Mouse (Mus musculus) kidney, adult 2 months (tissue): Measurements from ENCODE around the gene Olfr645. TPM values are rescaled to one million over a fixed set of nuclear protein-coding genes. Genes with fewer than 3 reads are reported as not detected.

Experiments
- DNase-seq: peaks from one replicate; pipeline ENCODE4 v3.0.0; 2021
- H3K27ac ChIP-seq: fragments of 200-500 bp; 2 replicates; pipeline ENCODE4 v1.5.1; 2012; ENCODE audit warnings: low read depth, low read length, control low read depth, inconsistent platforms; ENCODE audit not compliant: insufficient read depth
- H3K27me3 ChIP-seq: fragments of 200-500 bp; replicated peaks from 2 replicates; pipeline ENCODE4 v1.6.1; 2012; ENCODE audit warnings: mild to moderate bottlenecking, moderate library complexity, low read length, inconsistent platforms; ENCODE audit not compliant: control insufficient read depth, insufficient read depth
- H3K36me3 ChIP-seq: fragments of 200-500 bp; 2 replicates; pipeline ENCODE4 v1.6.1; 2012; ENCODE audit warnings: mild to moderate bottlenecking, moderate library complexity, low read length, inconsistent platforms; ENCODE audit not compliant: control insufficient read depth, insufficient read depth
- H3K4me1 ChIP-seq: fragments of 200-500 bp; 2 replicates; pipeline ENCODE4 v1.6.1; 2011; ENCODE audit warnings: low read length; ENCODE audit not compliant: control insufficient read depth, insufficient read depth
- H3K4me3 ChIP-seq: fragments of 200-500 bp; 2 replicates; pipeline ENCODE4 v1.5.1; 2011; ENCODE audit warnings: mild to moderate bottlenecking, low read depth, low read length, control low read depth; ENCODE audit not compliant: insufficient read depth
- CTCF ChIP-seq: fragments of 200-500 bp; conservative IDR thresholded peaks from 2 replicates; pipeline ENCODE4 v1.5.1; 2011; ENCODE audit warnings: low read depth, mild to moderate bottlenecking, control low read depth, low read length, moderate library complexity, mixed read lengths; ENCODE audit not compliant: insufficient read depth, insufficient read length
- POLR2A ChIP-seq: fragments of 200-500 bp; IDR thresholded peaks from one replicate; pipeline ENCODE4 v1.6.1; 2011; ENCODE audit warnings: low read depth, low read length, control low read depth
- WGBS: fragments of 180-500 bp; shearing (Covaris S2); methylation state at CpG from one replicate; pipeline ENCODE4 v1.1.7; 2018; 5-methylcytosine and 5-hydroxymethylcytosine counted together
- polyA plus RNA-seq: library from polyadenylated mRNA; depleted of rRNA; stranded (reverse); fragments of >200 nt; gene quantifications from 2 replicates; pipeline ENCODE4 v1.2.3, GENCODE M21; 2012; rRNA removed

Gene Olfr645
- not detected in 2 replicates for polyA plus RNA-seq

GRCm38 (mm10) chr7:104085365-104085764 lies at the start of gene Olfr645:
TSS of gene Olfr645 (minus strand) at chr7:104085465.
- H3K36me3 ChIP-seq, result no peaks in the 10 kb centered on the region
- TF ChIP-seq POLR2A, result no peak
- 81% methylated on average over 1 of the region's 1 CpGs for WGBS
- no peak for DNase-seq
- no peaks in the 10 kb centered on the region for H3K27me3 ChIP-seq
- H3K4me3 ChIP-seq, result no peak within 1 kb of the TSS
- H3K4me1 ChIP-seq, result no peaks in the 10 kb centered on the region
- no peak within 1 kb of the TSS for H3K27ac ChIP-seq

GRCm38 (mm10) chr7:104129726-104130125 lies 44.5 kb upstream of the Olfr645 start, which contains the start of gene Ubqln5:
TSS of gene Ubqln5 (minus strand) at chr7:104129826.
- Histone ChIP-seq H3K27me3 (no peaks in the 10 kb centered on the region), H3K4me1 (no peaks in the 10 kb centered on the region), H3K36me3 (no peaks in the 10 kb centered on the region), H3K4me3 (no peak within 1 kb of the TSS), H3K27ac (no peak within 1 kb of the TSS)
- TF ChIP-seq CTCF, result no peak
- no peak for TF ChIP-seq POLR2A
- WGBS, result 87% methylated on average over 5 of the region's 5 CpGs
- no peak for DNase-seq

- no peaks in the 10 kb centered on the region for H3K36me3 ChIP-seq
- H3K27me3 ChIP-seq, result no peaks in the 10 kb centered on the region
- H3K4me3 ChIP-seq, result no peak within 1 kb of the TSS
- no peak for DNase-seq
- no peak within 1 kb of the TSS for H3K27ac ChIP-seq
- TF ChIP-seq CTCF (no peak), POLR2A (no peak)
- H3K4me1 ChIP-seq, result no peaks in the 10 kb centered on the region
These were observed 19.4 kb upstream of the Olfr645 start, which contains the start of gene Olfr646 for GRCm38 (mm10) chr7:104104757-104104972. TSS of gene Olfr646 (plus strand) at chr7:104104873.

GRCm38 (mm10) chr7:104103913-104104756 lies 18.9 kb upstream of the Olfr645 start:
- no peak for DNase-seq
- no peaks in the 10 kb centered on the region for H3K27me3 ChIP-seq
- H3K36me3 ChIP-seq, result no peaks in the 10 kb centered on the region
- H3K27ac ChIP-seq, result no peak overlapping the region
- TF ChIP-seq CTCF (no peak), POLR2A (no peak)
- WGBS, result 26% methylated on average over 4 of the region's 4 CpGs
- no peak overlapping the region for H3K4me3 ChIP-seq
- no peaks in the 10 kb centered on the region for H3K4me1 ChIP-seq

- Histone ChIP-seq H3K4me3 (no peak within 1 kb of the TSS), H3K4me1 (no peaks in the 10 kb centered on the region), H3K27me3 (no peaks in the 10 kb centered on the region), H3K27ac (no peak within 1 kb of the TSS), H3K36me3 (no peaks in the 10 kb centered on the region)
- no peak for TF ChIP-seq CTCF
- no peak for TF ChIP-seq POLR2A
- WGBS, result 62% methylated on average over 2 of the region's 2 CpGs
- no peak for DNase-seq
These were observed 13.5 kb downstream of the Olfr645 start, which contains the start of gene Olfr644 for GRCm38 (mm10) chr7:104071769-104072168. TSS of gene Olfr644 (minus strand) at chr7:104071869.

GRCm38 (mm10) chr7:104061345-104061744 lies 23.9 kb downstream of the Olfr645 start, which contains the start of gene 4930516K23Rik:
TSS of gene 4930516K23Rik (minus strand) at chr7:104061445.
- WGBS, result 47% methylated on average over 2 of the region's 2 CpGs
- no peak within 1 kb of the TSS for H3K27ac ChIP-seq

DNA sequence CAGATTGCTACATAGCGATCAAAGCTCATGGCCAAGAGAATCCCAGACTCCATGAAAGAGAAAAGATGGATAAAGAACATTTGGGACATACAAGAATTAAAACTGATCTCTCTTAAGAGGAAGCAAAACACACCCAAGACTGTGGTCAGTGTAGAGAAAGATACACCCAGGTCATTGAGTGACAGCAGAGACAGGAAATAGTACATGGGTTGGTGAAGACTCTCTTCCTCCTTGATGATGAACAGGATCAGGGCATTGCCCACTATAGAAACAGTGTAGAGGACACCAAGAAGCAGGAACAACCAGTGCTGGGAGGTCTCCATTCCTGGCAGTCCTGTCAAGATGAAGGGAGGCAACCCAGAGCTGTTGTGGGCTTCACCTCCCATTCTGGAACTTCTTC lies 26.1 kb downstream of the Olfr645 start:
- TF ChIP-seq CTCF, result no peak
- no peak for TF ChIP-seq POLR2A
- Histone ChIP-seq H3K27me3 (no peaks in the 10 kb centered on the region), H3K36me3 (no peaks in the 10 kb centered on the region), H3K4me1 (no peaks in the 10 kb centered on the region), H3K4me3 (no peak overlapping the region), H3K27ac (no peak overlapping the region)
- DNase-seq, result no peak
- 89% methylated on average over 1 of the region's 1 CpGs for WGBS

More at GRCm38 (mm10) chr7:104061345-104061744, 23.9 kb downstream of the Olfr645 start, which contains the start of gene 4930516K23Rik:
- no peak for TF ChIP-seq CTCF
- no peak for TF ChIP-seq POLR2A
- DNase-seq, result no peak
- Histone ChIP-seq H3K4me3 (no peak within 1 kb of the TSS), H3K36me3 (no peaks in the 10 kb centered on the region), H3K4me1 (no peaks in the 10 kb centered on the region), H3K27me3 (no peaks in the 10 kb centered on the region)
